Mouse (Mus musculus) lung, embryonic 16.5 days (tissue): Measurements from ENCODE around the gene Aox3. TPM values are rescaled to one million over a fixed set of nuclear protein-coding genes. Genes with fewer than 3 reads are reported as not detected.

Experiments used
- ATAC-seq: fragments of 200-750 bp; cut with Nextera tagmentation; 2 replicates; pipeline ENCODE4 v1.8.0; 2017; ENCODE audit warnings: low read depth, mild to moderate bottlenecking, moderate library complexity
- H3K27ac ChIP-seq: fragments of 300-500 bp; sonication (generic); 2 replicates; pipeline ENCODE4 v1.5.1; 2014; ENCODE audit warnings: mild to moderate bottlenecking, control low read depth, low read length
- H3K27me3 ChIP-seq: fragments of 300-500 bp; sonication (generic); 2 replicates; pipeline ENCODE4 v1.6.1; 2014; ENCODE audit warnings: low read depth, low read length, mixed read lengths; ENCODE audit not compliant: control insufficient read depth, insufficient read depth
- H3K36me3 ChIP-seq: fragments of 300-500 bp; sonication (generic); 2 replicates; pipeline ENCODE4 v1.6.1; 2014; ENCODE audit warnings: low read length; ENCODE audit not compliant: control insufficient read depth, insufficient read depth
- H3K4me1 ChIP-seq: fragments of 300-500 bp; sonication (generic); replicated peaks from 2 replicates; pipeline ENCODE4 v1.6.1; 2014; ENCODE audit warnings: low read length, mixed read lengths; ENCODE audit not compliant: control insufficient read depth, insufficient read depth
- H3K4me2 ChIP-seq: fragments of 300-500 bp; sonication (generic); 2 replicates; pipeline ENCODE4 v1.6.1; 2014; ENCODE audit warnings: low read depth, low read length, control low read depth
- H3K4me3 ChIP-seq: fragments of 300-500 bp; sonication (generic); 2 replicates; pipeline ENCODE4 v1.5.1; 2014; ENCODE audit warnings: mild to moderate bottlenecking, low read length, control low read depth
- H3K9ac ChIP-seq: fragments of 300-500 bp; sonication (generic); 2 replicates; pipeline ENCODE4 v1.6.1; 2014; ENCODE audit warnings: low read length, control low read depth
- H3K9me3 ChIP-seq: fragments of 300-500 bp; sonication (generic); 2 replicates; pipeline ENCODE4 v1.6.1; 2016; ENCODE audit warnings: low read length; ENCODE audit not compliant: control insufficient read depth
- WGBS: fragments of 180-500 bp; shearing (Covaris S2); extraction: QIAGEN DNeasy Blood & Tissue Kit; methylation state at CpG from one replicate; pipeline ENCODE4 v1.1.7; 2014; 5-methylcytosine and 5-hydroxymethylcytosine counted together
- polyA plus RNA-seq: library from polyadenylated mRNA; unstranded; fragments of >200 nt; fragmentation: Nextera tagmentation; extraction: Ambion mirVana; gene quantifications from 2 replicates; pipeline ENCODE4 v1.2.1, GENCODE M21; 2015

The Aox3 gene
- polyA plus RNA-seq, 1 experiment from 2014 or later: 2.7 TPM

DNA sequence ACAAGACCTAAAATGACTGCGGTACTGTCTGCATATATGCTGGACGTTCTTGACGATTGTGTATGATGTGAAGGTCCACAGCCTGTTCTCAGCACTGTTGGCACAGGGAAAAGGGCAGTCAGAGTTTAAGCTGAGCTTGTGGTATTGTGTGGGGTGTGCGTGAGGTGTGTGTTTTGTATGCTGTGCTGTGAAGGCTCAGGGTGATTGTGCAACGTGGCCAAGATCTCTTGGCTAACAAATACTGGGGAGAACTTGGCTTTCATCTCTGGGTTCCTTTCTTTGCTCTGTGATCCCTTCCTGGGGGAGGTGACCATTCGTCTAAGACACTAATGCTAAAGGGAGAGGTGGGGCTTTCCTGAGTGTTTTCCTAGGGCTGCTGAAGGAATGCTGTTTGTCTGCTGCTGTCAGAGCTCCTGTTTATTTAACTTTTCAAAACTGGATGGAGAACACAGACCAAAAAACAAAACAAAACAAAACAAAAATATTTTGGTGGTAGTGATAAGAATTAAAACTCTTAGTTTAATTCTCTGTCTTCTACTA lies 1.2 kb downstream of the Aox3 start:
- H3K27me3 ChIP-seq: no peaks in the 10 kb centered on the region
- H3K4me2 ChIP-seq: no peak overlapping the region
- no peak overlapping the region for H3K9ac ChIP-seq
- peak; percentile 61 for ATAC-seq
- H3K27ac ChIP-seq: 0 out of 2 replicates have a peak overlapping the region, but pooled peaks have one; percentile 22
- no peaks in the 10 kb centered on the region for H3K9me3 ChIP-seq
- no peaks in the 10 kb centered on the region for H3K36me3 ChIP-seq
- H3K4me1 ChIP-seq: no peaks in the 10 kb centered on the region
- no peak overlapping the region for H3K4me3 ChIP-seq
- WGBS: 38% methylated on average over 6 of the region's 6 CpGs

DNA sequence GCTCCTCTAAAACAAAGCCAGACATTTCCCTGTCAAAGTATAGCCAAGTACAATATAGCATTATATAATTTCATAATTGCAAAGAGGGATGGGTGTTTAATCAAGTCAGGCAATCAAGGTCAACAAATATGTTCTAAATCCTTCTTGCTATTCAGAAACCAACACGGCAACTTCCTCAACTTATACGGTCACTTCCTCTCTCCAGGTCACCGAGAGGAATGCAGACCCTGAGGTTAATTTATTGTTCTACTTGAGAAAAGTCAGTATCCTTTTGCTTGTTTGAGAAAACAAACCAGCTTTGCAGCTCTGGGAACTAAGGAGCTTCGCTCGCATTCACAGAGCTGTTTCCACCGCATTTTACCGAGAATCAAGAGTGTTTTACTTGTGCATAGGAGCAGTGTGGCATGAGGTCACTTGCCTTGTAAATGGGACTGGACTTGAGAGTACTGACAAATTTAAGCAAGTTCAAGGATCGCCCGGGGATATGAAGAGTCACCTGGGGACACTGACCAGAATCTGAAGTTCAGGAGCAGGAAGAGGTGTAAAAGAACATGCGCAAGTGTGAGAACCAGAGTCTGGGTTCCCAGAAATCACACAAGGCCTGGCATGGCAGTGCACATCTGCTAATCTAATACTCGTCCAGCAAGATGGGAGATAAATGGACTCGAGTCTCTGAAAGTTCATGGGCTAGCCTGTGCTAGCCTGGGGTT lies 1.9 kb downstream of the Aox3 start:
- no peak overlapping the region for H3K4me2 ChIP-seq
- WGBS: 52% methylated on average over 12 of the region's 12 CpGs
- no peak overlapping the region for H3K27ac ChIP-seq
- no peaks in the 10 kb centered on the region for H3K9me3 ChIP-seq
- ATAC-seq: no peak
- no peak overlapping the region for H3K4me3 ChIP-seq
- no peaks in the 10 kb centered on the region for H3K4me1 ChIP-seq
- no peaks in the 10 kb centered on the region for H3K36me3 ChIP-seq
- H3K27me3 ChIP-seq: no peaks in the 10 kb centered on the region
- H3K9ac ChIP-seq: no peak overlapping the region

DNA sequence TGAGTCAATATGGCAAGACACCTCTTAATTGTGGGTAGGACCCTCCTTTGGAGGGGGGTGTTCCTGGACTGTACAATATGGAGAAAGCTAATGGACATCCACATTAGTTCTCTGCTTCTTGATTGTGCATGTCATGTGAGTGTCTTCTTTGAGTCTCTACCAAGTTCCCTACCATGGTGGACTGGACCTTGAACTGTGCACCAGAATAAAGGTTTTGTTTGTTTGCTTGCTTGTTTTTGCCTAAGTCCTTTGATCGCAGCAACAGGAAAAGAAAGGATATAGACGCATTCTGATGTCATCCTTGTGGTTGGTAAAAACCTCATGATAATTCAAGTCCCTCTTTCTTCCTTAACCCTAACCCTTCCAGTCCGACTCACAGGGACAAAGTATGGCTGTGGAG lies 5.3 kb downstream of the Aox3 start:
- no peaks in the 10 kb centered on the region for H3K27me3 ChIP-seq
- no peak for ATAC-seq
- WGBS: 85% methylated on average over 3 of the region's 3 CpGs
- H3K27ac ChIP-seq: no peak overlapping the region
- no peaks in the 10 kb centered on the region for H3K36me3 ChIP-seq
- no peak overlapping the region for H3K4me3 ChIP-seq
- no peaks in the 10 kb centered on the region for H3K9me3 ChIP-seq
- H3K4me1 ChIP-seq: no peaks in the 10 kb centered on the region
- H3K9ac ChIP-seq: no peak overlapping the region
- no peak overlapping the region for H3K4me2 ChIP-seq

DNA sequence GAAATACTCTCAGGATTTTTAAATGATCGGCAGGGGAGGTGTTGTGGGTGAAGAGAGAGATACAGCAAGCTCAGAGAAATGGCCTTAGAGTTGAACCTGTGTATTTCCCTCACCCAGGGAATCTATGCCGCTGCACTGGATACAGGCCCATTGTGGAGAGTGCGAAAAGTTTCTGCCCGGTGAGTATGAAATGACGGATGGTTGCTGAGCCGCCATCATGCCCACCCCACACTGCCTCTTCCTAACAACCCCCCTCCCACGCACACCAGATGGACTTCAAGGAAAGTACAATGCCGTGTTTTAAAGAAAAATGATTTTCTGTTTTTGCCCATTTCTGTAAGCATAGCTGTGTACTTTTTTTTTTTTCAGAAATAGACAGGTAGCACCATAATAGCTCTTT lies 12.0 kb downstream of the Aox3 start:
- WGBS: 75% methylated on average over 8 of the region's 8 CpGs

DNA sequence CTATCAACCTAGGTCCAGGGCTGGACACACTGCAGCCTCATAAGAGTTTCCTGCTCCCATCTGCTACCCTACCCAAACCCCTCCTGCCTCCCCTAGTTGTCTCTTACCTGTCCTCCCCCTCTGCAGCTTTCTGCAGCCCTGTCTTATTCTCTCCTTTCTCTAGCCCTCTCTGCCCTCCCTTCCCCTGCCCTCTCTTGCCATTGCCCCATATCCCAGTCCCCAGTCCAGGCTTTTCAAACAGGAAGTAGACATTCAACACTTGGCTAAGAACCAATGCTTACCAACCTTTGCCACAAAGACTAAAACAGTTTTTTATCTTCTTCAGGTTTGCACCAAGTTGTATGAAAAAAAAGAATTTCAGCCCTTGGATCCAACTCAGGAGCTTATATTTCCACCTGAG lies 25.0 kb downstream of the Aox3 start:
- Histone ChIP-seq H3K4me2 (no peak overlapping the region), H3K36me3 (no peaks in the 10 kb centered on the region), H3K27ac (no peak overlapping the region), H3K9ac (no peak overlapping the region), H3K4me3 (no peak overlapping the region), H3K9me3 (peaks cover 3% of the 10 kb centered on the region), H3K4me1 (no peaks in the 10 kb centered on the region), H3K27me3 (no peaks in the 10 kb centered on the region)
- ATAC-seq: no peak

More for the DNA sequence above, 12.0 kb downstream of the Aox3 start:
- Histone ChIP-seq H3K4me2 (no peak overlapping the region), H3K9ac (no peak overlapping the region), H3K9me3 (no peaks in the 10 kb centered on the region), H3K36me3 (no peaks in the 10 kb centered on the region), H3K27me3 (no peaks in the 10 kb centered on the region), H3K4me3 (no peak overlapping the region), H3K27ac (no peak overlapping the region), H3K4me1 (no peaks in the 10 kb centered on the region)
- ATAC-seq: no peak

DNA sequence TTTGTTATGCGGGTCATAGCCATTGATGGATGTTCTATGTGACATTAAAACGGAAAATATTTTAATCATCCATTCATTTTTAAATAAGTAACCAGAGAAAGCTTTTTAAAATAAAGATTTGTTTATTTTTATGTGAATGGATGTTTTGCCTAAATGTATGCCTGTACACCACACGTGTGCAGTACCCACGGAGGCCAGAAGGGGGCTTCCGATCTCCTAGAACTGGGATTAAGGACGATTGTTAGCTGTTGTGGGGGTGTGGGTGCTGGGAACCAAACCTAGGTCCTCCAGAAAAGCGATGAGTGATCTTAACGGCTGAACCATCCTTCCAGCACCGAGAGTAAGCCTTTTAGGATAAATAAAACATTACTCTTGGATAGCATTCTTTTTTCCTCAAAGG lies 26.1 kb downstream of the Aox3 start:
- Histone ChIP-seq H3K4me3 (no peak overlapping the region), H3K27me3 (no peaks in the 10 kb centered on the region), H3K36me3 (no peaks in the 10 kb centered on the region), H3K27ac (no peak overlapping the region), H3K4me2 (no peak overlapping the region), H3K9ac (no peak overlapping the region), H3K4me1 (no peaks in the 10 kb centered on the region), H3K9me3 (peaks cover 3% of the 10 kb centered on the region)
- WGBS: 86% methylated on average over 9 of the region's 9 CpGs
- ATAC-seq: no peak

DNA sequence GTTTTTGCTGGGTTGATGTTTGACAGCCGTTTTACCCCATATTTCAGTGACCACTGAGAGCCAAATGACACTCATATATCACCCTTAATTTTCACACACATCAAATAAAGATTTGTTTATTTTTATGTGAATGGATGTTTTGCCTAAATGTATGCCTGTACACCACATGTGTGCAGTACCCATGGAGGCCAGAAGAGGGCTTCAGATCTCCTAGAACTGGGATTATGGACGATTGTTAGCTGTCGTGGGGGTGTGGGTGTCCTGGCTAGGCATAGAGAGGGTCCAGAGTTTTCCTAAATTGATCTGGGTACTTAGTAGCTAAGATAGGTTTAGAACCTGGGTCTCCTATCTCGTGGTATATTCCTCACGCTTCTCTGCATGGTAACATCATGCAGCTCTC lies 27.7 kb downstream of the Aox3 start:
- no peaks in the 10 kb centered on the region for H3K27me3 ChIP-seq
- 0 out of 2 replicates have a peak, but pooled peaks cover 2% of the 10 kb centered on the region for H3K4me1 ChIP-seq
- no peak for ATAC-seq
- H3K9me3 ChIP-seq: peaks cover 3% of the 10 kb centered on the region
- no peak overlapping the region for H3K27ac ChIP-seq
- no peak overlapping the region for H3K4me2 ChIP-seq
- no peak overlapping the region for H3K9ac ChIP-seq
- no peak overlapping the region for H3K4me3 ChIP-seq
- 88% methylated on average over 5 of the region's 5 CpGs for WGBS
- no peaks in the 10 kb centered on the region for H3K36me3 ChIP-seq

DNA sequence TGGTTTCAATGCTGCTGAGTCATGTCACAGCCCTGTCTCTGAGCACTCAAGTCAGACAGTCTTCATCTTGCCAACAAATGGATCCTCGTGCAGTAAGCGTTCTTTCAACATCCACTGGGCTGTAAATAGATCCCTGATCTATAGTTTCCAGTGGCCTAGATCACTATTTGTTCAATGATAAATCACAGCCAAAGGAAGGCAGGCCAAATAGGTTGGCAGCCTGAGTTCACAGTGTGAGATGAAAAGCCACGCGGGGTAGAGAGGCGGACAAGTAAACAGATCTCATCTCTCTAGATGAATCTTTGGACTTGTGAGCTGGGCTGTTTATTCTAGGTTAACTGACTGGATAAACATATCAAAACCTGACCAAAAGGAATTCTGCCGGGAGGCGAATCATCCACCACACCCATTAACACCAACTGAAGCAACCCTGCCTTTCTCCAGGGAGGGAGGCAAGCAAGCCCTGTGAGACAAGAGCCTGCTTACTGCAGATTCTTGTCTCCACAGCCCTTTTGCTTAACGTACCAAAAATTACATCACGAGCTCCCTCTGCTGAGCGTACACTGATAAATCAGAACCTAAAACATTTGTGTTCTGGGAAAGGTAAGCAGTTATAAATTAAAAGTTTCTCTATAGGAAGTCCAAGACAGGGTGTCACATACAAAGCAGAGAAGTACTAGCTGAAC lies 31.6 kb downstream of the Aox3 start:
- H3K4me3 ChIP-seq: no peak overlapping the region
- H3K9me3 ChIP-seq: peaks cover 3% of the 10 kb centered on the region
- no peak for ATAC-seq
- H3K4me2 ChIP-seq: 0 out of 2 replicates have a peak overlapping the region, but pooled peaks have one; percentile 13
- no peaks in the 10 kb centered on the region for H3K36me3 ChIP-seq
- 0 out of 2 replicates have a peak, but pooled peaks cover 2% of the 10 kb centered on the region for H3K4me1 ChIP-seq
- WGBS: 11% methylated on average over 10 of the region's 10 CpGs
- no peak overlapping the region for H3K27ac ChIP-seq
- H3K9ac ChIP-seq: 0 out of 2 replicates have a peak overlapping the region, but pooled peaks have one; percentile 22
- H3K27me3 ChIP-seq: no peaks in the 10 kb centered on the region; the same call in 1 of the 2 replicates

DNA sequence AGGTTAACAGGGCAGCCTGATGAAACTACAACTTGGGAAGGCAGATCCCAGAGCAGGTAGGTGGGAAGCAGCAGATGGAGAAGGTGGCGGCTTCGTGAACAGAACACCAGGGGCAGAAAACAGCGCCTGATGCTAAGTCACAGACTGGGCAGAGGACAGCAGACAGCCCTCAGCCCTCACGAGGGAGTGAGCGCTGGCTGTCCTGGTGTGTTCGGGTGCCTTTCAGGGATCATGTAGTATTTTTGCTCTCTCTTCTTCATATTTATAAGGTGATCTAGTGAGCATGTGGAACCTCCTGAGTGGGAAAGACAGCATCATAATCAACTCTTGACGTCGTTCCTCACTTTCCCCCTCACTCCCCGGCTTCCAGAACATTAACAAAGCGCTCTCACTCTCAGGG lies 33.1 kb downstream of the Aox3 start:
- H3K9ac ChIP-seq: no peak overlapping the region
- H3K27ac ChIP-seq: no peak overlapping the region
- 0 out of 2 replicates have a peak, but pooled peaks cover 2% of the 10 kb centered on the region for H3K4me1 ChIP-seq
- no peak overlapping the region for H3K4me2 ChIP-seq
- no peak overlapping the region for H3K4me3 ChIP-seq
- WGBS: 79% methylated on average over 10 of the region's 10 CpGs
- no peaks in the 10 kb centered on the region for H3K36me3 ChIP-seq
- H3K9me3 ChIP-seq: no peaks in the 10 kb centered on the region
- no peaks in the 10 kb centered on the region; the same call in 1 of the 2 replicates for H3K27me3 ChIP-seq
- no peak for ATAC-seq
